Mouse (Mus musculus): Measurements from ENCODE around the gene Dop1b. TPM values are rescaled to one million over a fixed set of nuclear protein-coding genes. Genes with fewer than 3 reads are reported as not detected.

Dop1b gene
- polyA plus RNA-seq, 1 experiment from 2014 or later, result 15.5 TPM

DNA sequence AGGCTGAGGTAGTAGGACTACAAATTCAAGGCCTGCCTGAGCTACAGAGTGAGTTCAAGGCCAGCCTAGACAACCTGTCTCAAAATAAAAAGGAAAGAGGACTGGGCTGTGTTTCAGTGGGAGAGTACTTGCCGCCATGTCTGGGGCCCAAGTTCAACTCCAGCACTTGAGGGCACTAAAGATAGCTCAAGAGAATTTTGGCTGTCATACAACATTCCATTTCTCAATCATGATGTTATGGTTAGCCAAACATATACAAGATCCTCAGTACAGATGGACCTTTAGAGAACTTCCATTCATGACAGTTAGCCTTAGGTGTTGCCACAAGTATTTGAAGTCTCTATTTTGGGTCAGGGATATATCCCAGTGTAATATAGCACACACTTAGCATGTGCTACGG, 122.4 kb downstream of the Dop1b start:
- Histone ChIP-seq H3K9ac (ENCODE audit: low read length) (no peak overlapping the region), H3K27ac (ENCODE audit: low read depth, low read length) (no peak overlapping the region), H3K9me3 (ENCODE audit: control insufficient read depth, low read length) (no peaks in the 10 kb centered on the region; the same call in 1 of the 2 replicates), H3K4me2 (ENCODE audit: low read depth, low read length, severe bottlenecking) (no peak overlapping the region), H3K36me3 (ENCODE audit: control insufficient read depth, insufficient read depth, low read length) (no peaks in the 10 kb centered on the region), H3K4me3 (ENCODE audit: low read depth, low read length) (no peak overlapping the region), H3K27me3 (ENCODE audit: control insufficient read depth, insufficient read depth, low read length) (no peaks in the 10 kb centered on the region; the same call in 1 of the 2 replicates), H3K4me1 (replicated peaks; ENCODE audit: control insufficient read depth, insufficient read depth, low read length) (no peaks in the 10 kb centered on the region)
- WGBS, result 92% methylated on average over 2 of the region's 2 CpGs
- DNase-seq (ENCODE audit: low spot score), result no peak
- ATAC-seq (replicated peaks; ENCODE audit: low FRiP score), result no peak

DNA sequence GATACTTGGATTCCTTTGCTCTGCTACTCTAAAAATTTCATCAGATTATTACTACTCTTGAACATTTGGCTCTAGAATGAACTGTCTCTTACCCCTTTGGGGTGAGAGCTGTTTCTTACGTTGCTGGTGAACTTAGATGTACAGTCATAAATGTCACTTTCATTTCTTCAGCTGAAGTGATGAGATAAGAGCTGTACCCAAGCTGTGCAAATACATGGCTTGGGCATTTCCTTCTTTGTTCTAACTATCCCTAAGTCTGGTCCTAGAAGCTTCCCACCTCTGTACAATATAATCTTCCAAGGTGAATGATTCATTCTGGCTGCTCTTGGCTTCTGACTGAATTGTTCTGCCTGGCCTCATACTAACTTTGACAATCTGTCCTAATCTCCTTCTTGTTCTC, 127.3 kb downstream of the Dop1b start:
- no peak for ATAC-seq (replicated peaks; ENCODE audit: low FRiP score)
- Histone ChIP-seq H3K4me2 (ENCODE audit: low read depth, low read length, severe bottlenecking) (no peak overlapping the region), H3K27ac (ENCODE audit: low read depth, low read length) (no peak overlapping the region), H3K27me3 (ENCODE audit: control insufficient read depth, insufficient read depth, low read length) (no peaks in the 10 kb centered on the region), H3K4me1 (replicated peaks; ENCODE audit: control insufficient read depth, insufficient read depth, low read length) (no peaks in the 10 kb centered on the region), H3K9ac (ENCODE audit: low read length) (no peak overlapping the region), H3K4me3 (ENCODE audit: low read depth, low read length) (no peak overlapping the region), H3K36me3 (ENCODE audit: control insufficient read depth, insufficient read depth, low read length) (no peaks in the 10 kb centered on the region), H3K9me3 (ENCODE audit: control insufficient read depth, low read length) (no peaks in the 10 kb centered on the region; the same call in 1 of the 2 replicates)
- no peak for DNase-seq (ENCODE audit: low spot score)
- WGBS, result 88% methylated on average over 1 of the region's 1 CpGs

DNA sequence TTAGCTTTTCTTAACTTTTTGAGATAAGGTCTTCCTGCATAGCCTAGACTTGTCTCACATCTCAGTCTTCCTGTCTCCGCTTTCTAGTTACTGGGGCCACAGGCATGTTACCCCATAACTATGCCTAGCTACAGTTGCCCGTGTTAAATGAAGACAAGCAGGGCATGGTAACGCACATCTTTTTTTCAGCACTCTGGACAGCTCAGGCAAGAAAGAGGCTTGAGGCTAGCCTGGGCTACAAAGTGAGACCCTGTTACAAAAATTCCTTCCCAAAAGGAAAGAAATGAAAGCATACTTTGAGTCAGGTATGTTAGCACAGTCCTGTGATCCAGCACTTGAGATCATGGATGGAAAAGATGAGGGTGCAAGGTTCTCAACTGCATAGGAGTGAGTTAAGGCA, 138.8 kb downstream of the Dop1b start:
- Histone ChIP-seq H3K27ac (ENCODE audit: low read depth, low read length) (no peak overlapping the region), H3K27me3 (ENCODE audit: control insufficient read depth, insufficient read depth, low read length) (no peaks in the 10 kb centered on the region), H3K4me1 (replicated peaks; ENCODE audit: control insufficient read depth, insufficient read depth, low read length) (no peaks in the 10 kb centered on the region), H3K9ac (ENCODE audit: low read length) (no peak overlapping the region), H3K9me3 (ENCODE audit: control insufficient read depth, low read length) (no peaks in the 10 kb centered on the region), H3K36me3 (ENCODE audit: control insufficient read depth, insufficient read depth, low read length) (peaks cover 10% of the 10 kb centered on the region), H3K4me3 (ENCODE audit: low read depth, low read length) (no peak overlapping the region), H3K4me2 (ENCODE audit: low read depth, low read length, severe bottlenecking) (no peak overlapping the region)
- no peak for ATAC-seq (replicated peaks; ENCODE audit: low FRiP score)
- 93% methylated on average over 3 of the region's 3 CpGs for WGBS
- DNase-seq (ENCODE audit: low spot score), result no peak

DNA sequence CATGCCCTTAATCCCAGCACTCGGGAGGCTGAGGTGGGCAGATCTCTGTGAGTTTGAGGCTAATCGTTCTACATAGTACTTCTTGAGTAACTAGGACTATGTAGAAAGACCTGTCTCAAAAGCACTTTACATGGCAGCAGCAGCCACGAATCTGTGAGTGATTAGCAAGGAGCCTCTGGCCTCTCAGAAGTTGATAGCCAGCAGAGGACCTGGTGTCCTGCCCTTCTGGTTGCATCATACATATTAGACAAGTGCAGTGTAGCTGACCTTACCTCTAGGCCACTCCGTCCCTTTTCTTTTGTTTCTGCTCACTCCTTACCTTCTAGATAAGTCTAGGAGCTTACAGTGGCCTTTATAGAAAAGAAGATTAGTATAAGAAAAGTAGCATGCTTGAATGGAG, 148.3 kb downstream of the Dop1b start:
- peaks cover 7% of the 10 kb centered on the region; the same call in 1 of the 2 replicates for H3K36me3 ChIP-seq (ENCODE audit: control insufficient read depth, insufficient read depth, low read length)
- 94% methylated on average over 4 of the region's 4 CpGs for WGBS

More for the DNA sequence above, 148.3 kb downstream of the Dop1b start:
- Histone ChIP-seq H3K27me3 (ENCODE audit: control insufficient read depth, insufficient read depth, low read length) (no peaks in the 10 kb centered on the region), H3K4me2 (ENCODE audit: low read depth, low read length, severe bottlenecking) (no peak overlapping the region), H3K4me1 (replicated peaks; ENCODE audit: control insufficient read depth, insufficient read depth, low read length) (no peaks in the 10 kb centered on the region), H3K4me3 (ENCODE audit: low read depth, low read length) (no peak overlapping the region), H3K9ac (ENCODE audit: low read length) (no peak overlapping the region), H3K9me3 (ENCODE audit: control insufficient read depth, low read length) (no peaks in the 10 kb centered on the region), H3K27ac (ENCODE audit: low read depth, low read length) (no peak overlapping the region)
- DNase-seq (ENCODE audit: low spot score) (no peak), ATAC-seq (replicated peaks; ENCODE audit: low FRiP score) (no peak)

Other genes starting within 250 kb of the Dop1b start
- gene Setd4, start 107.8 kb upstream of the Dop1b start, polyA plus RNA-seq (2014; fragmentation: Nextera tagmentation; extraction: Ambion mirVana), result 12.0 and 15.9 TPM in 2 replicates
- gene Cbr1, start 106.1 kb upstream of the Dop1b start, polyA plus RNA-seq (2014; fragmentation: Nextera tagmentation; extraction: Ambion mirVana), result 90.6 and 92.5 TPM in 2 replicates
- gene Gm5678, start 83.8 kb upstream of the Dop1b start, polyA plus RNA-seq (2014; fragmentation: Nextera tagmentation; extraction: Ambion mirVana), result not detected in 2 replicates
- gene Cbr3, start 28.7 kb upstream of the Dop1b start, polyA plus RNA-seq (2014; fragmentation: Nextera tagmentation; extraction: Ambion mirVana), result 0.59 TPM in 1 of 2 replicates, not detected in the other
- 33.7 and 36.0 TPM in 2 replicates for gene Morc3, start 120.2 kb downstream of the Dop1b start, polyA plus RNA-seq (2014; fragmentation: Nextera tagmentation; extraction: Ambion mirVana)
- 119 and 120 TPM in 2 replicates for gene Chaf1b, start 172.0 kb downstream of the Dop1b start, polyA plus RNA-seq (2014; fragmentation: Nextera tagmentation; extraction: Ambion mirVana)